Mouse (Mus musculus) neural tube, embryonic 10.5 days (tissue): ENCODE results near the gene Notch3.
"Not testable (repeated sequence)": the region's sequence is repeated elsewhere in the genome, so short reads cannot be mapped to it uniquely, and the experiment has no call there.

ENCODE experiments used
- DNase-seq: peaks from one replicate; pipeline ENCODE4 v3.0.0-alpha.2; 2017; ENCODE audit warnings: low spot score; ENCODE audit errors: extremely low spot score

Notch3 gene

GRCm38 (mm10) chr17:32098905-32099304 is 67.7 kb downstream of the Notch3 start:
- DNase-seq = not testable (repeated sequence)

- DNase-seq = no peak
Measured at GRCm38 (mm10) chr17:32097676-32098075, 69.0 kb downstream of the Notch3 start.

GRCm38 (mm10) chr17:32092895-32093294 is 73.8 kb downstream of the Notch3 start:
- DNase-seq = no peak

- no peak for DNase-seq
Measured at GRCm38 (mm10) chr17:32092241-32092619, 74.4 kb downstream of the Notch3 start.

GRCm38 (mm10) chr17:32091364-32092240 is 75.0 kb downstream of the Notch3 start:
- DNase-seq = peak; percentile 86

- DNase-seq = no peak
Measured at GRCm38 (mm10) chr17:32091032-32091363, 75.7 kb downstream of the Notch3 start.

GRCm38 (mm10) chr17:32087069-32087468 is 79.6 kb downstream of the Notch3 start:
- no peak for DNase-seq

GRCm38 (mm10) chr17:32083351-32083750 is 83.3 kb downstream of the Notch3 start:
- no peak for DNase-seq

GRCm38 (mm10) chr17:32075164-32075563 is 91.5 kb downstream of the Notch3 start:
- peak; percentile 55 for DNase-seq

- no peak for DNase-seq
Measured at GRCm38 (mm10) chr17:32074658-32075057, 92.0 kb downstream of the Notch3 start.

GRCm38 (mm10) chr17:32073359-32073758 is 93.3 kb downstream of the Notch3 start:
- DNase-seq = peak; percentile 90
